Mouse (Mus musculus) brain, adult 2 months (tissue): ENCODE measurements at regions not wholly inside any gene's neighbourhood (a gene's known extent, or its start where the extent isn't known, plus 50 kb on each side); places are given as distances from the start of the nearest gene placed in this dataset.

Experiments used
- DNase-seq: peaks from one replicate; pipeline ENCODE4 v3.0.0; 2011; ENCODE audit warnings: low read depth, low spot score

GRCm38 (mm10) chr7:52915981-52916380 is 900.5 kb upstream of the 1700015G11Rik start:
- no peak for DNase-seq

GRCm38 (mm10) chr7:52911279-52911678 is 895.8 kb upstream of the 1700015G11Rik start:
- no peak for DNase-seq

GRCm38 (mm10) chr7:52865755-52866154 is 850.2 kb upstream of the 1700015G11Rik start:
- no peak for DNase-seq

GRCm38 (mm10) chr7:52822310-52822709 is 806.8 kb upstream of the 1700015G11Rik start:
- DNase-seq, result peak; percentile 21

- DNase-seq, result no peak
Observed at GRCm38 (mm10) chr7:52808178-52808577, 792.6 kb upstream of the 1700015G11Rik start.
